Mouse (Mus musculus): ENCODE results near the gene Zfhx3.

Zfhx3 gene

DNA sequence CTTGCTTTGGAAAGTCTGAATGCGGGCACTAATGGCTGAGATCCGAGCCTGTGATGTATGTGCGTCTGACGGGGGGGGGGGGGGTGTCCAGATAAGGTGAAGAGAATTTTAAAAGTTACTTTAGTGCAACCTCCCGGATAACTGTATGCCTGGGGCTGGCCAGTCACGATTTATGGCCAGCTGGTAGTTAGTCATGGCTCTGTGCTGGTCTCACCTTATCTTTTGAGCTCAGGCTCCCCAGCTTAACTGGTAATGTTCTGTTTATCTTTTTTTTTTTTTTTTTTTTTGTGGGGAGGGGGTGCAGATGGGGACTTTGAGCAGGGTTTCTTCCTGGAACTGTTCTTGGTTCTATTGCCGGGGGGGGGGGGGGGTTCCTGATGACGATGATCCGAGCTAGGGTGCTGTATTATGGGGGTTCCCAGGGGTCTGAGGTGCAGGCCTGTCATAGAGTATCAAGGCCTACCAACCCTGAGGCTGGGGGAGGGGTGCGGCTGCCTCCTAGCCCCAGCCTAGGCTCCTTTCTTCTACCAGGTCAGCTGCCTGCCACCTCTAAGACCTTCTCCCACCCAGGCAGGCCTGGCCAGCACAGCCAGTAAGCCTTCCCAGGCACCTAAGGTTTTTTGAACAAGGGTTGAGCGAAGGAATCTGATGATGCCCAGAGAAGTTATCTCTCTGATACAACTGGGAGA is 782.5 kb downstream of the Zfhx3 start:
- no peak for DNase-seq

DNA sequence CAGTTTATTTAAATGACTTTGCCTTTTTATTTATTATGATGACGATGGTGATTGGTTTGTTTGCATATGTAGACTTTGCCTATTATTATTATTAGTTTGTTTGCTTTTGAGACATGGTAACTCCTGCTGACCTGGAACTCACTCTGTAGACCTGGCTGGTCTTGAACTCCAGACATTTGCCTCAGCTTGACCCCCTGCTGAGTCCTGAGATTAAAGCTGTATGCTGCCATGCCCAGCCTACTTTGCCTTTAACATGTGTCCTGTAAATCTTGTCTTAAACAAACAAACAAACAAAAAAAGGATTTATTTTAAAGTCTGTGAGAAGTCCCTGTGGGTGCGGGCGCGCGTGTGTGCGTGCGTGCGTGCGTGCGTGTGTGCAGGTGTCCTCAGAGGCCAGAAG is 783.2 kb downstream of the Zfhx3 start:
- no peak for DNase-seq

DNA sequence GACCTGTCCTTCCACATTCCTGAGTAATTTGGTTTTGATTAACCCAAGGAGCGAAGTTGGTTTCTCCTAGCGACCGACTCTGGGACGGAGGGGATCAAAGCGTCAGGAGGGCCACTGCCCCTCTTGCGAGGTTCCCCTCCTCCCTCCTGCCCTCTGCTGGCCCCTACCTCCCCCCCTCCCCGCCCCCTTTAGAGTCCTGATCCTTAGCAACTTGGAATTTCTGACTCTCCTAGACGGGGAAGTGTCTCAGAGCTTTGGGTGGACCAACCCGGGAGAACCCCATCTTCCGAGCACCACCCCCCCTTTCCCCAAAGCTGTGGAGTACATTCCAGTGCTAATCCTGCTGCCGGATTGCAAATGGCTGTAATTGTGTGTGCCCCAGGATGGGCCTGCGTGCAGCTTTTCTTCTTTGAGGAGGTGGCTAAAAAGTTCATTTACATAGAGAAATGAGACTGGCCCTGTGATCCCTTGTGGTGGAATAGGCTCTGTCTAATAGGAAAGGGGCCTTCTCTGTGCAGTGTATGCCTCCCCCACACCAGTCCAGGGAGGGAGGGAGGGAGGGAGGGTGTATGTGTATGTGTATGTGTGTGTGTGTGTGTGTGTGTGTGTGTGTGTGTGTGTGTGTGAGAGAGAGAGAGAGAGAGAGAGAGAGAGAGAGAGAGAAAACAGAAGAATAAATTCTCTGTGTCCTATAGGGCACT is 784.2 kb downstream of the Zfhx3 start:
- no peak for DNase-seq

DNA sequence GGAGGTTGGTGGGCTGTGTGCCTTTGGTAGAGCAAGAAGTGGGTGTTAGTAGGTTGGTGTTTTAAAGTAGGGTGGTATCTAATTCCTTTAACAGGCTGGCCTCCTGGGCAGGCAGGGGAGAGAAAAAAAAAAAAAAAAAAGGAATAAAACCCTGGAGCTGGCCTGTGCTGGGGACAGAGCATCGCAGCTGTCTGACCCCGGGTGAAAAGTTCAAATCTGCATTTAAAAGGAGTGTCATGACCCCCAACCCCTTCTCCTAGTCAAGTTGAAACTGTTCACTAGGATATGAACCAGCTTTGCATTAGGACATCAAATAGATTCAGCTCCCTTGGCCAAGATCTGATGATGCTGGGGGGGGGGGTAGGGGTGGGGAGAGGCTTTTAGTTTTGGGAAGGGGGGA is 786.7 kb downstream of the Zfhx3 start:
- DNase-seq, result no peak

DNA sequence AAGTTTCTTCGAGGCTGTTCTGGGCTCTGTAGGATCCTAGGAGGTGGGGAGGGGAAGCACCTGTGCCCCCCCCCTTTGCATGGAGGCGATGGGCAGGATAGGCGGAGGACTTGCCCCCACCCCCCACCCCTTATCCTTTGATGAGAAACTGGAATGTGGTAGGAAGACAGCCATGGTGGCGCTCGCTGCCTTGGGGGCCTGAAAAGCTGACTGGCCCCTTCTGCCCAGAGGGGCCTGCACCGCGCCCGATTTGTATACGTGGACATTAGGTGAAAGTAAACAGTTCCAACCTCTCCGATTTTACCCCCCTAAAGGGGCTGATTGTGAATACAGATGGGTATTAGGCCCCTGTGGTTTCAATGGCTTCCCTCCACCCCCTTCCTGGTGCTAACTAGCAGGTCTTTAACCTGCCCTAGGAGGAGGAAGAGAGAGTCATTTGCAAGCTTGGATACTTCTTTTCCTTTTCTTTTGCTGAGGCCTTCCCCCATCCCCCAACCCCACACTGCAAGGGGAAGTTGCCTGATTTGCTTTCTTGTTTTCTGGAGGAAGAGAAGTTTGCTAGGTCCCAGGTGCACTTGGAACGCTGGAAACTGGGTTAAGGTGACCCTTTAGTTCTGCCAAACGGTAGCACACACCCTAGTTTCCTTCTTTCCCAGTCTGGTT is 787.4 kb downstream of the Zfhx3 start:
- DNase-seq, result no peak

DNA sequence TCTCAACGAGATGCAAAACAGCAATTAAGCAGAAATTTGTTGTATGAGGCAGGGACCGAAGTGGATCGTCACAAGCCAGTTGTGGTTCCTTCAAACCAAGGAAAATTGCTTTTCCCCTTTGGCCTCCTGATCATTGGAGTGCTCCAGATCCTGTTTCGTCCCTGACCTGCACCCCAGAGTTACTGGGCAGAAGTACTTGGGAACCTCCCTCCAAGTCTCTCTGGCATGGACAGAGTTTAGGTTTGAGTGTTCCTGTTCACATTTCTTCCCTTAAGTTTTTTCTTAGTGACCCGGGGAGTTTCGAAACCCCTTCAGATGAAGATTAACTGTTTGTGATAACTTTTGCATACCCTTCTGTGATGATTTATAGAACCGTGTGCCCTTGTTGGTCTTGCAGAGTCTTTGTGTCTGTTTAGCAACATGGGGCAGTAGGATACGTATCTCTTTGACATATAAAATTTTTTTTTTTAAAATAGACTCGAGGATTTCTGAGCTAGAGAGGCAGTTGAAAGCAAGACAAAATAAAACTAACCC is 788.5 kb downstream of the Zfhx3 start:
- no peak for DNase-seq

DNA sequence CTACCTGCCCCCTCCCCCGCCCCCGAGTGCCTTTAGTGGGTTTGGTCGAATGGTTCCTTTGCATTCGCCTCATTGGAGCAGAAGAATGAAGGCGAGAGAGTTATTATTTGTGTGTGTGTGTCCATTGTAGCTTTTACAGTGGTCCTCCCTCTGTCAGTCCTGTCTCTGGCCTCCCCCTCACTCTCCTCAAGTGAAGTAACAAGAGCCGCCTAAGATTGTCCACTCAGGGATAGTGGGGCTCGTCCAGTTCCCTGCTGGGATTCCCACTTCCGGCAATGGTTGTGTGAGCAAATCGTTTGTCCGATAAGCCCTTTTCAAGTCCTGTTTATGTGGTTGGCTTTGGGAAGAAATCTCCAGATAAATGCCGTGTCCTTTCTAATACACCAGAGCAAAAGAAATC is 790.1 kb downstream of the Zfhx3 start:
- no peak for DNase-seq

DNA sequence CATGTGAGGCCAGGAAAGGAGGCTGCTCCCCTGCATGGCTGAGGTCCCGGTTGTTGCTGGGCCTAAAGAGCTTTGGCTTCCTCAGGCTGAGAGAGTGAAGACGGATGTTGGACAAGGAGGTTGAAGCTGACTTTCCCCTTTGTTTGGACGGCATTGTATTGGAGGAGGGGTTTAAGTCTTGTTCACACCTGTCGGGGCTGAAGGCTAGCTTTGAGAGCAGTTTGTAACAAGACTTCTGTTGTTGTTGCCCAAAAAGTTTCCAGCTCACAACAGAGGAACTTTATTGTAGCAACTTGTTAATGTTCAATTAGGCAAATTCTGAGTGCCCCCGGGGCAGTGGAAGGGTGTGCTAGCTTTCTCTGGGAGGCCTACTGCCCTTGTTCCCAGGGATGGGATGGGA is 790.9 kb downstream of the Zfhx3 start:
- DNase-seq, result no peak

DNA sequence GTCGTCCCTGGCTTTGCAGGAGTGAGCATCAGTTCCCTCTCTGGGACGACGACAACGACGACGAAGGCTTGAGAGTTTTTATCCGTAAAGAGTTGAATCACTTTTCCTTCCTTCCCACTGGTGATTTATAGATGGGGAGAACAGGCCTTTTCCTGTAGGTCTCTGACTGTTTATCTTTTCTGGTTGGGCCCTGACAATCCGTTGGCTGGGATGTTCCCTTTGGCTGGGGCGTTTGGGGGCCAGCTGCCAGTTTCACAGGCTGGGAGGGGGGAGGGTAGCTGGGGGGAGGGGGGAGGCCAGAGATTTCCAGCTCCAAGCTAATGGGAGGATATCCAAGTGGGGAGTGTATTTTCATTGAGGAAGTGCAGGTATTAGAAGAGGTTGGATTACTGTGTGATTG is 794.0 kb downstream of the Zfhx3 start:
- DNase-seq, result no peak

DNA sequence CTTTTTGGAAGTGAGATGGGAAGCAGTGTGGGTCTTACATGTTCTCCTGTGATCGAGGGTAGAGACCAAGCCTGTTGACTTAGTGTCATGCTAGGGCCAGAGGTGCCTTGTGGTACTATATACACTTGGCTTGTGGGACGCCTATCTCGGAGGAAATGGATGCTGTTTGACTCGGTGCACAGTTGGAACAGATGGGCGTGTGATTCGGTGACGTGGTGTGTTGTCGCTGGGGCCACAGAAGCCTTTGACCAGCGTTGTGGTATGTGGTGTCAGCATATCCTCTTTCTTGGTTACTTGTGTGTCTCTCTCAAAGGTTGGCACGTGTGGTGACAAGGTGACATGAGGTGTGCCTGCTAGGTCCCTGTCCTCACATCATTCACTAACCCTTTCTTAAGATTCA is 795.7 kb downstream of the Zfhx3 start:
- DNase-seq, result no peak

DNA sequence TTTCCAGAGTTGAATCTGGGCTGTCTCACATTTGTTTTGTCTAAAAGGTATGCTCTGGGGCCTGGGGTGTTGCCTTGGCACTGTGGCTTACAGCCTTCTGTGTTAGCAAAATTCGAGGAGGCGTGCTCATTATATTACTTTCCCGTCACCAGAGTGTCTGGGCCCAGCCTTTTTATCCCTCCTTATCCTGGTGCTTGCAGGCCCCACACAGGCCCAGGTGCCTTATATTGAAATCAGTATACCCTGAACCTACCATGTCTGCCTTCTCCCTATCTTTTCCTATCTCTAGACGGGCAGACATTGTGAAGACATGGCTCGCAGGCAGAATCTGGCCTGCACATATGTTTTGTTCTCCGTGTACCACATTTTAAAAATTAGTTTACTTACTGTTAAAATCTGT is 797.1 kb downstream of the Zfhx3 start:
- no peak for DNase-seq

DNA sequence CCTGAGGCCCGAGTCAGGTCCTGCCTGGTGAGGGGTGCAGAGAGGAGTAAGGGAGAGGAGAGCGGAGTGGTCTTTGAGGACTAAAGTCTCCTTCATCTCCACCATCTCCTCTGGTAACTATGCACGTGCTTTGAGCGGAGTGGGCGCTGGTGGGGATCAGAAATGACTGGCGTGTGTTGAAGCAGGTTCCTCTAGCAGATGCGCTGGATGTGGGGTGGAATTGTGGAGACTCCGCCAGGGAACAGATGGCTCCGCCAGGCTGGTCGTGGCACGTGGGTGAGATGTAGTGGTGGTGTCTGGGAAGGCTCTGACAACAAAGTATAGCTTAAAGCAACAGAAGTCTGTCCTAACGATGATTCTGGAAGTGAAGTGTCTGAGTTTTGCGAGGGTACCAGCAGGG is 798.0 kb downstream of the Zfhx3 start:
- no peak for DNase-seq

DNA sequence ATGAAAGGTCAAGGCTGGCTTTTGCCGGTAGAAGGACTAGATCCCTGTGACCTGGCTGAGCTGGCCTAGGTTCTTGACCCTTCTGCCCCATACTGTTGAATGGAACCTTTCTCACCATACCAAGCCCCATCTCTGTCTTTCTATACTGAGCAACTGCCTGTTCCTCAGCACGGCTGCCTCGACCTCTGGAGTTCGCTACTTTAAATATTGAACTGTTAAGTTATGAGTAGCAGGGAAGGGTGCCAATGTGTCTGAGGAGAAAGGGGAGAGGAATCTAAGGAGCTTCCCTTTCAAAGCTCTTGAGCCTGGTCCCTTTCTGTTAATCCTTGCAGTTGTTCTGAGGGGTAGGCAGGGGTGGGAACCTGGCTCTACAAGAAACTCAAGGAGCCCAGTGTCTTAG is 799.2 kb downstream of the Zfhx3 start:
- no peak for DNase-seq

DNA sequence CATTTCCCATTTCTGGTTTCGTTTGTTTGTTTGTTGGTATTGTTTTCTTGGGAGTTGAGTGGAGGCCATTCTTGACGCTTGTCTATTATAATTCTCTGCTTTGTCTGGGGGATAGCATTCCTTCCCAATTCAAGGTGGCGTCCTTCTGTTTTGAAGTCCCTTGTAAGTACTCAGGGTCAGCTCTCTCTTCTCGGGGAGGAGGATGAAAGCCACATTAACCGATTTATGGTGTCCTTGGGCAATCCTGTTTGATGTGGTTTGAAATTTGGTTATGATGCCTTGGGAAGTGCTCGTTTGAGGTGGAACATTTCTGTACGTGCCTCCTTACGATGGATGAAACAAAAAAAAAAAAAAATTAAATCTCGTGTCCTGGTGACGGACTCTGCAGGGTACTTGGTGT is 800.0 kb downstream of the Zfhx3 start:
- no peak for DNase-seq

DNA sequence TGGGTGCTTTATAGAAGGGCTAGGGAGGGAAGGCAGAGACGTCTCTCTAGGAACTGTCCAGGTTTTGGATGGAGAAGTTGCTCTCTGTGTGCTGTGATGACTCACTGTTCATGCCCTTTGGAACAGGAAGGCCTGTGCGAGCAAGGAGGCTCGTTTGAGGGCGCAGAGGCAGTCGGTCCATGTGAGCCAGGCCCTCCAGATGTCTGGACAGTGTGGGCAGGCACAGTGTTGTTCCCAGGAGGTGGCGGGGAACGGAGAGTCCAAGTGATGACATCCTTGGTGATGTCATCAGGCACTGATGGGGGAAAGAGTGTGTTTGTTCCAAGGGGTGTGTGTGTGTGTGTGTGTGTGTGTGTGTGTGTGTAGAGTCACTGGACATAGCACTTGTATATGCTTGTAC is 800.8 kb downstream of the Zfhx3 start:
- DNase-seq, result peak; percentile 37 to 56

DNA sequence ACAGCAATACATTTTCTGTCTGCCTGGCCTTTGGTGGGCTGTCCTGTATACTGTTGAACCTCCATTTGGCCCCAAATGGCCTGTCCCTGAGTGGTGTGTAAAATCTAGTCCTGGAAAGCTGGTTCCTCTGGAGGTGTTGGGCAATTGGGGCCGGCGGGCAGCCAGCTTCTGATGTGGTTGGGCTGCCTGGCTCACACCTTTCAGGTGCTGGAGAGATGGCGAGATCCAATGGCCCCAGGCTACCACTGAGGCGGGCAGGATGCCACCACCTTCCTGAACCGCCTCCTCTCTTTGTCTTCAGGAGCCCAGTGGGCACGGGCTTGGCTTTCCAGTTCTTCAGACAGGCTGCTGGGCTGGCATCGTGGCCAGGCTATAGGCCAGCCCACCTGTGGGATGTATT is 803.1 kb downstream of the Zfhx3 start:
- DNase-seq, result peak; percentile 39 to 60

DNA sequence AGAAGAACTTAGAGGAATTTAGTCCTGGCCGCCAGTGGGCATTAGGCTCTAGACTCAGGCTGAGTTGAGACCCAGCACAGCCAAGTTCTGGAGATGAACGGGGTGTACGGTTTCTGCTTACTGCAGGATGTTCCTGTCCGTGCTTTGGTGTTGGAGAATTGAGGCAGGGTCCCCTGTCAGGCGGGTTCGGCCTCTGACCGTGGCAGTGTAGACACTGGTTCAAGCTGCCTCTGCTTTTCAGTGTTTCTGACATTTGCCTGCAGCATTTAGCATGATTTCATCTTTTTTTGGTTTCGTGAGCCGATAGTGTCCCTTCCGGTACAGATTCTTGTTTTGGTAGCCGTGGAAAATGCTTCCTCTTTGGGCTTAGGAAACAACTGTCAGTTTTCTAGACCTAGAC is 805.7 kb downstream of the Zfhx3 start:
- DNase-seq, result no peak

DNA sequence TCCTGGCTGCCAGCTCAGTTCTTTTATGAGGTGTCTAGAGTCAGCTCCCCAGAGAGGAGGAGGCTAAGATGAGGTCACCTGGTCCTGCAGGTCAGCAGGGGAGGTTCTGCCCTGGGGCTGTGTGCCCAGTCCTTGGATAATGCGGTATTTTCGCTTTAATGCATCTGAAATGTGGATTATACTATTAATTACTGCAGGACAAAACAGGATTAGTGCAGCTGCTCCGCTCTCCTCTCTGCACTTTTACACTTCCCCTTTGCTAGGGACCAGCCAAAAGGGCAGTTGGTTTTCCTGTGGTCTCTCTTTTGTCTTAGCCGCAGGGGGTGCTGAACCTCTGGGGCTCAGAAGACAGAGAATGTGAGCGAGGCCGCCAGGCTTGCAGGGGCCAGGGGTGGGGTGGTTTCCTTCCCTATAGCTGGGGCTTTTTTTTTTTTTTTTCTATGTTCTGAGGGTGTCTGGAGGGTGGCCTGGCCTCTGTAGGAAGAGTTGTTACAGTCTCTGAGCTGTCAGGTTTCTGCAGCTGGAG is 806.5 kb downstream of the Zfhx3 start:
- peak in 1 of 2 experiments; percentile 21 for DNase-seq

DNA sequence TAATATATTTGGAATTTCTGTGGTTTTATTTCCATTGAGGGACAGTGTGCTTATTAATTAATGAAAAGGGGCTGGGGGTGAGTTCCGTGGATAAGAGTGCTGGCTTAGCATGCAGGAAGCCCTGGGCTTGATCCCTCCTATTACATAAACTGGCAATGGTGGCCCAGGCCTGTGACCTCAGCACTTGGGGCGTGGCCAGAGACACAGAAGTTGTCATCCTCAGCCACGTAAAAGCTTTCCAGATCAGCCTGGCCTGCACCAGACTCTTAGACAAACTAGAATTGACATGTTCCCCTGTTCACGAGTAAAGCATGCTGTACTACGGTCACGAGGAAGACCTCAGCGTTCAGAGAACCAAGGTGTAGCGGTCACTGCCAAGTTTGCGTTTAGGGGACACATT is 808.4 kb downstream of the Zfhx3 start:
- DNase-seq, result no peak

DNA sequence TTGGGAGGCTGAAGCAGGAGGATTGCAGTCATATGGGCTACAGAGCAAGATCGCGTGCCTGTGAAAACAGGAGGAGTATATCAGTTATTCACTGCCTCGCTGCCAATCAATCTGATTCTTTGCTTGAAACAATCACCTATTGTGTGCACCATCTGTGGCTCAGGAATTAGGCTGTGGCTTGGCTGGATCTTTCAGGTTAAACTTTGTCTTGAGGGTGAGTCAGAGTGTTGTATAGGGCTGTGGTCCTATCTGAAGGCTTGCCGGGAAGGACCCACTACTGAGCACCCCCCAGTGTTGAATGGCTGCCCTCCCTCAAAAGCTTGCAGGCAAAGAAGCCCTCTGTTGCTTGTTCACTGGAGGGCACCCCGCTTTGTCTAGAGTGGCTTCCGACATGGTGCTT is 812.1 kb downstream of the Zfhx3 start:
- no peak for DNase-seq

DNA sequence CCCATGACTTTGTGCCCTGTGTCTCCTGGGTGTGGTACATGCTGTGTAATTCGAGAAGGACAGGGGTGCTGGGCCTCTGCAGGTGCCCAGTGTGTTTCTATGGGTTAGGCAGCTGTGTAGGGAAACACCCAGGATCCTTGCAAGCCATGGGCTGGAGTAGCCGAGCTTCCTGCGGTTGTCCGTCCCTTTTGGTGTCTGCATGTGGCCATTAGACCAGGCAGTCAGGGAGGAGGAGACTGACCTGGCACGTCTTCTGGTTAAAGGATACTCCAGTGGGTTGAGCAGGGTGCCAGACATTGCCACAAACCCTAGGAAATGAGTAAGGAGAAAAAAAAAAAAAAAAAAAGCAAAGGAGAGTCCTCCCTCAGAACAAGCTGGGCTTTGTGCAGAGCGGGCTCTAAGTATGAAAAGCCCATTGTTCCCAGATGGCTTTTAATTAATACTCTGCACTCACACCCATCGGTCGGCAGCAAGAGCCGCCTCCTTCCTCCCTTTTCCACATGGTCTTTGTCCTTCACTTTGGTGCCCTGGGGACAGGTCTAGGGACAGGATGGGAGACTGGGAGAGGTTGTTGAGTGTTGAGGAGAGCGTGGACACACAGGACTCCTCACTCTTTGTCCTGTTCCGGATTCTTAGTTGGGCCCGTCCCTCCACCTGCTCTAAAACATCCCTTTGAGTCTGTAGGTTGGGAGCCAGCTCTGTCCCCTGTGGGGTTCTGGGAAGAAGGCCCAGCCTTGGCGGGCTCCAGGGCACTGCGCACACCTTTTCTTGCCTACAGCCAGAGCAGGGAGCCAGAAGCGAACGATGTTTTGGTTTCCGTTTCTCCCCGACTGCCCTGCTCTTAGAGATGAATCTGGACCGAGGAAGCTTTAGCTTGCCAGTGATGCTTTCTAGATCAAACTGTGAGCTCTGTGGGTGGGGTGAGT is 813.2 kb downstream of the Zfhx3 start:
- no peak for DNase-seq

DNA sequence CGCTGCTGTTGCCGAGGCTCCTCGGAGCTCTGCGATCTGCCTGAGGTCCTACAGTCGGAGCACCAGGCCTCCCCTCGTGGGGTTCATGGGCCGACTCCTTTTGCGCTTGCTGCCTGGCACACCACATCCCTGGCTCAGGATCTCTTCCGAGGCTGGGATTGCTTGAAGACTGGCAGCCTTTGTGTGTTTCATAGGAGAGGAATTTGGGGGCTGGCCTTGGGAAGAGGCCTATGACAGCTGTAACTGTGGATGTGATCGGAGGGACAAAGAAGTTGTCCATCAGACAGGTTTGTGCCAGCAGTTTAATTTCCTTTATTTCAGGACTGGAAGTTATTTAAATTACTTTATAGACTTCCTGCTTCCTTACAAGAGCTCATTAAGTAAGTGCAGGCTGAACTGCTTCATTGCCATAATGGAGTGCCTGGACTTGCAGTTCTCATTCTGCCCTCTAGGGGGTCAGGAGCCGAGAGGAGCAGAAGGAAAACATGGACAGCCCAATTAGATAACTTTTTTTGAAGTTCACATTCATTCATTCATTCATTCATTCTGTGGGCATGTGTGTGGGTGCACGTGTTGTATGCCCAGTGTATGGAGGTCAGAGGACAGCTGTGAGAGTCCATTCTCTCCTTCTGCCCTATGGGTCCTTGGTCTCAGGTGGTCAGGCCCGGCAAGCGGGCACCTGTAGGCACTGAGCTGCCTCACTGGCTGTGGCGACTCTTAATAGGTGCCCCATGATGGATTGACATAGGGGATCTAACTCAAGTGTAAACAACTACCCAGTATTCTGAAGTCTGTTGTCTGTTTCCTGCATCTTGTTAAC is 817.3 kb downstream of the Zfhx3 start:
- peak; percentile 66 to 78 for DNase-seq

Data from lung, adult 18-20 months (tissue).